Mouse (Mus musculus) midbrain, embryonic 11.5 days (tissue): ENCODE measurements around the gene Zfp36l2. TPM values are rescaled to one million over a fixed set of nuclear protein-coding genes. Genes with fewer than 3 reads are reported as not detected.
"Not testable (repeated sequence)": the region's sequence is repeated elsewhere in the genome, so short reads cannot be mapped to it uniquely, and the experiment has no call there.

Experiments
- ATAC-seq: fragments of 200-750 bp; cut with Nextera tagmentation; 2 replicates; pipeline ENCODE4 v1.8.0; 2017; ENCODE audit warnings: moderate TSS enrichment, moderate library complexity; ENCODE audit not compliant: low FRiP score
- DNase-seq: peaks from one replicate; pipeline ENCODE4 v3.0.0; 2015; ENCODE audit warnings: low spot score; ENCODE audit errors: missing footprints
- H3K27ac ChIP-seq: fragments of 300-500 bp; sonication (generic); 2 replicates; pipeline ENCODE4 v1.5.1; 2014; ENCODE audit warnings: low read depth, low read length
- H3K27me3 ChIP-seq: fragments of 300-500 bp; sonication (generic); 2 replicates; pipeline ENCODE4 v1.6.1; 2014; ENCODE audit warnings: mild to moderate bottlenecking, low read length, moderate library complexity, mixed read lengths; ENCODE audit not compliant: control insufficient read depth, insufficient read depth
- H3K36me3 ChIP-seq: fragments of 300-500 bp; sonication (generic); 2 replicates; pipeline ENCODE4 v1.6.1; 2014; ENCODE audit warnings: mild to moderate bottlenecking, low read length, moderate library complexity, mixed read lengths; ENCODE audit not compliant: control insufficient read depth, insufficient read depth
- H3K4me1 ChIP-seq: fragments of 300-500 bp; sonication (generic); 2 replicates; pipeline ENCODE4 v1.6.1; 2014; ENCODE audit warnings: low read length; ENCODE audit not compliant: control insufficient read depth, insufficient read depth
- H3K4me2 ChIP-seq: fragments of 300-500 bp; sonication (generic); 2 replicates; pipeline ENCODE4 v1.6.1; 2014; ENCODE audit warnings: mild to moderate bottlenecking, moderate library complexity
- H3K4me3 ChIP-seq: fragments of 300-500 bp; sonication (generic); 2 replicates; pipeline ENCODE4 v1.5.1; 2014; ENCODE audit warnings: low read depth, low read length
- H3K9ac ChIP-seq: fragments of 300-500 bp; sonication (generic); 2 replicates; pipeline ENCODE4 v1.6.1; 2014; ENCODE audit warnings: low read length
- H3K9me3 ChIP-seq: fragments of 300-500 bp; sonication (generic); 2 replicates; pipeline ENCODE4 v1.6.1; 2016; ENCODE audit warnings: low read length; ENCODE audit not compliant: control insufficient read depth
- WGBS: fragments of 180-500 bp; shearing (Covaris S2); extraction: QIAGEN DNeasy Blood & Tissue Kit; methylation state at CpG from one replicate; pipeline ENCODE4 v1.1.7; 2014; 5-methylcytosine and 5-hydroxymethylcytosine counted together
- polyA plus RNA-seq: library from polyadenylated mRNA; unstranded; fragments of >200 nt; fragmentation: Nextera tagmentation; extraction: Ambion mirVana; gene quantifications from 2 replicates; pipeline ENCODE4 v1.2.1, GENCODE M21; 2014

Gene Zfp36l2
- polyA plus RNA-seq, 1 experiment from 2014 or later, result 14.6 TPM

GRCm38 (mm10) chr17:84224217-84224887, 36.6 kb upstream of the Zfp36l2 start:
- Histone ChIP-seq H3K4me2 (no peak overlapping the region), H3K4me1 (no peaks in the 10 kb centered on the region), H3K9me3 (no peaks in the 10 kb centered on the region), H3K9ac (no peak overlapping the region), H3K36me3 (peaks cover 2% of the 10 kb centered on the region; the same call in 1 of the 2 replicates), H3K27ac (no peak overlapping the region), H3K27me3 (no peaks in the 10 kb centered on the region), H3K4me3 (no peak overlapping the region)
- ATAC-seq (no peak), DNase-seq (peak; percentile 56)
- 67% methylated on average over 15 of the region's 15 CpGs for WGBS

DNA sequence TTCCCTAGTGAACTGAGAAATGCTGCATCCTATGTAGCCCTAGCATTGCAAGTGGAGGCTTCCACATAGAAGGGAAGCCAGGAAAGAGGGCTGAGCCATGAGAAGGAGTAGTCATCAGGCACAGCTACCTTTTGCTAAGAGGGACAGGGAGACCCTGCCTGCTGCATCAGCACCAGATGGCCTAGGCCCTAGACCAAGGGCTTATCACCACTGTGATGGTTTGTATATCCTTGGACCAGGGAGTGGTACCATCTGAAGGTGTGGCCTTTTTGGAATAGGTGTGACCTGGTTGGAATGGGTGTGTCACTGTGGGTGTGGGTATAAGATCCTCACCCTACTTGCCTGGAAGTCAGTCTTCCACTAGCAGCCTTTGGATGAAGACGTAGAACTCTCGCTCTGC, 31.1 kb upstream of the Zfp36l2 start:
- not testable (repeated sequence) for H3K27me3 ChIP-seq, H3K36me3 ChIP-seq, H3K27ac ChIP-seq, DNase-seq, H3K4me1 ChIP-seq, H3K4me3 ChIP-seq, H3K9me3 ChIP-seq, H3K9ac ChIP-seq, H3K4me2 ChIP-seq, ATAC-seq
- 93% methylated on average over 2 of the region's 2 CpGs for WGBS

GRCm38 (mm10) chr17:84217696-84218095, 29.9 kb upstream of the Zfp36l2 start:
- 77% methylated on average over 3 of the region's 3 CpGs for WGBS
- Histone ChIP-seq H3K9me3 (no peaks in the 10 kb centered on the region), H3K9ac (no peak overlapping the region), H3K27me3 (no peaks in the 10 kb centered on the region), H3K27ac (no peak overlapping the region), H3K4me1 (no peaks in the 10 kb centered on the region), H3K4me2 (no peak overlapping the region), H3K4me3 (no peak overlapping the region), H3K36me3 (no peaks in the 10 kb centered on the region)
- DNase-seq (peak; percentile 41), ATAC-seq (no peak)

- H3K4me3 ChIP-seq, result no peak overlapping the region
- 87% methylated on average over 6 of the region's 6 CpGs for WGBS
Observed at GRCm38 (mm10) chr17:84215264-84215960, 27.7 kb upstream of the Zfp36l2 start.

GRCm38 (mm10) chr17:84213464-84213863, 25.7 kb upstream of the Zfp36l2 start:
- Histone ChIP-seq H3K36me3 (no peaks in the 10 kb centered on the region), H3K4me2 (no peak overlapping the region), H3K27me3 (no peaks in the 10 kb centered on the region), H3K9ac (no peak overlapping the region), H3K27ac (no peak overlapping the region), H3K4me1 (no peaks in the 10 kb centered on the region), H3K4me3 (no peak overlapping the region), H3K9me3 (no peaks in the 10 kb centered on the region)
- ATAC-seq, result no peak
- DNase-seq, result no peak
- 94% methylated on average over 3 of the region's 3 CpGs for WGBS

More at GRCm38 (mm10) chr17:84215264-84215960, 27.7 kb upstream of the Zfp36l2 start:
- H3K27ac ChIP-seq, result no peak overlapping the region
- H3K9me3 ChIP-seq, result no peaks in the 10 kb centered on the region
- no peaks in the 10 kb centered on the region for H3K4me1 ChIP-seq
- DNase-seq (peak; percentile 49), ATAC-seq (no peak)
- no peak overlapping the region for H3K9ac ChIP-seq
- no peaks in the 10 kb centered on the region for H3K36me3 ChIP-seq
- no peaks in the 10 kb centered on the region for H3K27me3 ChIP-seq
- no peak overlapping the region for H3K4me2 ChIP-seq

DNA sequence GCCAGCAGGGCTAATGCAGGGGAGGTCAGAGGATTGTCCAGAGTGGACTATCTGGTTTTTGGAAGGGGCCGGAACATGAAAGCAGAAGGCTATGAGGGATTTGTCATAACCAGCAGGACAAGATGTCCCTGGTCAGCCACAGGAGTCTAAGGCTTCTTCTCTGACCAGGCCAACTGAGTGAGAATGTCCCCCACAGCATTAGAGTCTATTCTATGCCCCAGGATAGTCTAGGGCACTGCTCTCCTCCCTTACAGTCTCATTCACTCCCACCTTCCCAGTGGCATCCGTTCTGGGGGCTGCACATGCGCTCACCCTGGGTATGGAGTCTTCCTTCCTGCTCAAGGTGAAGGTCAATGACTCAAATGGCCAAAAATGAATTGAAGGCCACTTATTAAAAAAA, 19.9 kb upstream of the Zfp36l2 start:
- Histone ChIP-seq H3K9me3 (no peaks in the 10 kb centered on the region), H3K27ac (no peak overlapping the region), H3K9ac (no peak overlapping the region), H3K4me1 (0 out of 2 replicates have a peak, but pooled peaks cover 5% of the 10 kb centered on the region), H3K4me2 (no peak overlapping the region), H3K27me3 (no peaks in the 10 kb centered on the region), H3K4me3 (no peak overlapping the region), H3K36me3 (no peaks in the 10 kb centered on the region)
- 86% methylated on average over 3 of the region's 3 CpGs for WGBS
- DNase-seq (no peak), ATAC-seq (no peak)

DNA sequence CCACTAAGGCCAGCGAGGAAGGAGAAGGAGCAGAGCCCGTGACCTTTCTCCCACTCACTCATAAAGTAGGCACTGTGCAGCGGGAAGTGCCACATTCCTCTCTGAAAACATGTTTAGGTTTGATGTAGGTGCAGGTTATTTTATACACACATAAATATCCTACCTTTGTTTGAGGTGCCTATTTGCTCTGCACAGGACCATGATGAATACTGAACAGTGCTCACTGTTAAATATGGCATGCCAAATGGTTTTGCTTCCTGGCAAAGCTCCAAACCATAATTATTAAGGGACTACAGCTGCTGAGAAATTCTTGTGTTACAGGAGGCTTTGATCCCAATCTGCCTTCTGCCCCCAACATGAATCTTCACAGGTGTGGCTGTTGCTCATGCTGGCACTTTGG, 18.5 kb upstream of the Zfp36l2 start:
- 0 out of 2 replicates have a peak, but pooled peaks cover 5% of the 10 kb centered on the region for H3K4me1 ChIP-seq
- no peaks in the 10 kb centered on the region for H3K36me3 ChIP-seq
- no peaks in the 10 kb centered on the region for H3K9me3 ChIP-seq
- DNase-seq (no peak), ATAC-seq (no peak)
- no peaks in the 10 kb centered on the region for H3K27me3 ChIP-seq
- 91% methylated on average over 3 of the region's 3 CpGs for WGBS
- no peak overlapping the region for H3K4me2 ChIP-seq
- H3K9ac ChIP-seq, result no peak overlapping the region
- H3K4me3 ChIP-seq, result no peak overlapping the region
- H3K27ac ChIP-seq, result no peak overlapping the region

DNA sequence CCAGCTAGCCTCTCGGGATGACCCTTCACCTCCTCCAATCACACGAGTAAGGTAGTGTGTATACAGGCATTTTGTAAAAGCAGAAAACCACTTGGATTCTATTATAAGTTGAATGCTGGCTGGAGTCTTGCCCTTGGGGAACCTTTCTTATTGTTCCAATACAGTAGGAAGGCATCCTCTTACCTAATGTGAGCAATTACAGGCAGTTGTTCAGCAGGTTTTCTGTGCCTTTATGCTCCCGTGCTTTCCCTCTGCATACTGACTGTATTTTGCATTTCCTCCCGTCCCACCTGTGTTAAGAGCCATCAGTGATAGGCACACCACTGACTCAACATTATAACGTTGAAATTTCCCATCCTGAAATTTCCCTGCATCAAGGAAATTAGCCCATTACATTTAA, 17.2 kb upstream of the Zfp36l2 start:
- H3K4me2 ChIP-seq, result no peak overlapping the region
- 86% methylated on average over 5 of the region's 5 CpGs for whole genome bisulfite sequencing
- no peaks in the 10 kb centered on the region for H3K27me3 ChIP-seq
- no peak overlapping the region for H3K4me3 ChIP-seq
- H3K36me3 ChIP-seq, result no peaks in the 10 kb centered on the region
- 0 out of 2 replicates have a peak, but pooled peaks cover 5% of the 10 kb centered on the region for H3K4me1 ChIP-seq
- DNase-seq, result no peak
- H3K9me3 ChIP-seq, result no peaks in the 10 kb centered on the region
- H3K27ac ChIP-seq, result no peak overlapping the region
- no peak overlapping the region for H3K9ac ChIP-seq
- no peak for ATAC-seq

GRCm38 (mm10) chr17:84203340-84203739, 15.6 kb upstream of the Zfp36l2 start:
- H3K9me3 ChIP-seq, result no peaks in the 10 kb centered on the region
- no peaks in the 10 kb centered on the region for H3K36me3 ChIP-seq
- DNase-seq (no peak), ATAC-seq (no peak)
- no peak overlapping the region for H3K4me3 ChIP-seq
- no peaks in the 10 kb centered on the region for H3K27me3 ChIP-seq
- H3K9ac ChIP-seq, result no peak overlapping the region
- 0 out of 2 replicates have a peak, but pooled peaks cover 5% of the 10 kb centered on the region for H3K4me1 ChIP-seq
- 60% methylated on average over 7 of the region's 7 CpGs for whole genome bisulfite sequencing
- no peak overlapping the region for H3K4me2 ChIP-seq
- no peak overlapping the region for H3K27ac ChIP-seq
